Mouse (Mus musculus): ENCODE measurements around the gene Map6. TPM values are rescaled to one million over a fixed set of nuclear protein-coding genes. Genes with fewer than 3 reads are reported as not detected.

The Map6 gene
- polyA plus RNA-seq, 1 experiment from 2014 or later, result 43.1 TPM

- Histone ChIP-seq H3K4me2 (no peak overlapping the region), H3K4me3 (ENCODE audit: low read depth, low read length) (no peak overlapping the region), H3K36me3 (ENCODE audit: control insufficient read depth, insufficient read depth, low read length) (no peaks in the 10 kb centered on the region), H3K9ac (ENCODE audit: low read length) (no peak overlapping the region), H3K4me1 (ENCODE audit: control insufficient read depth, insufficient read depth, low read length) (no peaks in the 10 kb centered on the region; the same call in 1 of the 2 replicates), H3K9me3 (ENCODE audit: control insufficient read depth, low read length) (no peaks in the 10 kb centered on the region), H3K27me3 (ENCODE audit: control insufficient read depth, insufficient read depth, low read length) (peaks cover 9% of the 10 kb centered on the region), H3K27ac (ENCODE audit: low read depth, low read length) (no peak overlapping the region)
- ATAC-seq (ENCODE audit: low FRiP score) (no peak), DNase-seq (ENCODE audit: low spot score, missing footprints) (no peak)
- WGBS, result 35% methylated on average over 9 of the region's 9 CpGs
Observed at GRCm38 (mm10) chr7:99250386-99250785, 16.9 kb upstream of the Map6 start.

GRCm38 (mm10) chr7:99255006-99255405, 12.2 kb upstream of the Map6 start:
- no peak overlapping the region for H3K9ac ChIP-seq (ENCODE audit: low read length)
- H3K27ac ChIP-seq (ENCODE audit: low read depth, low read length), result no peak overlapping the region
- H3K36me3 ChIP-seq (ENCODE audit: control insufficient read depth, insufficient read depth, low read length), result no peaks in the 10 kb centered on the region
- no peaks in the 10 kb centered on the region for H3K9me3 ChIP-seq (ENCODE audit: control insufficient read depth, low read length)
- DNase-seq (ENCODE audit: low spot score, missing footprints) (no peak), ATAC-seq (ENCODE audit: low FRiP score) (no peak)
- H3K27me3 ChIP-seq (ENCODE audit: control insufficient read depth, insufficient read depth, low read length), result no peaks in the 10 kb centered on the region
- H3K4me2 ChIP-seq, result no peak overlapping the region
- H3K4me3 ChIP-seq (ENCODE audit: low read depth, low read length), result no peak overlapping the region
- no peaks in the 10 kb centered on the region for H3K4me1 ChIP-seq (ENCODE audit: control insufficient read depth, insufficient read depth, low read length)
- 88% methylated on average over 7 of the region's 7 CpGs for WGBS

- DNase-seq (ENCODE audit: low spot score, missing footprints) (no peak), ATAC-seq (ENCODE audit: low FRiP score) (no peak)
- 48% methylated on average over 3 of the region's 3 CpGs for WGBS
- Histone ChIP-seq H3K9me3 (ENCODE audit: control insufficient read depth, low read length) (no peaks in the 10 kb centered on the region), H3K4me2 (no peak overlapping the region), H3K27me3 (ENCODE audit: control insufficient read depth, insufficient read depth, low read length) (peaks cover 6% of the 10 kb centered on the region; the same call in 1 of the 2 replicates), H3K36me3 (ENCODE audit: control insufficient read depth, insufficient read depth, low read length) (no peaks in the 10 kb centered on the region), H3K4me1 (ENCODE audit: control insufficient read depth, insufficient read depth, low read length) (peaks cover 4% of the 10 kb centered on the region; the same call in 1 of the 2 replicates), H3K27ac (ENCODE audit: low read depth, low read length) (no peak overlapping the region), H3K9ac (ENCODE audit: low read length) (no peak overlapping the region), H3K4me3 (ENCODE audit: low read depth, low read length) (no peak overlapping the region)
Observed at GRCm38 (mm10) chr7:99261900-99262299, 5.3 kb upstream of the Map6 start.

- Histone ChIP-seq H3K4me3 (ENCODE audit: low read depth, low read length) (no peak overlapping the region), H3K36me3 (ENCODE audit: control insufficient read depth, insufficient read depth, low read length) (no peaks in the 10 kb centered on the region), H3K27ac (ENCODE audit: low read depth, low read length) (no peak overlapping the region), H3K9ac (ENCODE audit: low read length) (no peak overlapping the region), H3K9me3 (ENCODE audit: control insufficient read depth, low read length) (no peaks in the 10 kb centered on the region), H3K4me1 (ENCODE audit: control insufficient read depth, insufficient read depth, low read length) (peaks cover 4% of the 10 kb centered on the region; the same call in 1 of the 2 replicates), H3K27me3 (ENCODE audit: control insufficient read depth, insufficient read depth, low read length) (peaks cover 6% of the 10 kb centered on the region; the same call in 1 of the 2 replicates), H3K4me2 (no peak overlapping the region)
- DNase-seq (ENCODE audit: low spot score, missing footprints), result no peak
- no peak for ATAC-seq (ENCODE audit: low FRiP score)
- WGBS, result 70% methylated on average over 4 of the region's 4 CpGs
Observed at GRCm38 (mm10) chr7:99263509-99263908, 3.7 kb upstream of the Map6 start.

- Histone ChIP-seq H3K27me3 (ENCODE audit: control insufficient read depth, insufficient read depth, low read length) (peaks cover 14% of the 10 kb centered on the region), H3K9ac (ENCODE audit: low read length) (no peak overlapping the region), H3K4me2 (no peak overlapping the region), H3K4me1 (ENCODE audit: control insufficient read depth, insufficient read depth, low read length) (peaks cover 12% of the 10 kb centered on the region), H3K4me3 (ENCODE audit: low read depth, low read length) (no peak overlapping the region), H3K9me3 (ENCODE audit: control insufficient read depth, low read length) (no peaks in the 10 kb centered on the region), H3K36me3 (ENCODE audit: control insufficient read depth, insufficient read depth, low read length) (no peaks in the 10 kb centered on the region), H3K27ac (ENCODE audit: low read depth, low read length) (no peak overlapping the region)
- DNase-seq (ENCODE audit: low spot score, missing footprints), result no peak
- no peak for ATAC-seq (ENCODE audit: low FRiP score)
Observed at GRCm38 (mm10) chr7:99264597-99264996, 2.6 kb upstream of the Map6 start.

GRCm38 (mm10) chr7:99267897-99268505, 754 bp downstream of the Map6 start:
- Histone ChIP-seq H3K4me3 (ENCODE audit: low read depth, low read length) (peak overlapping the region; percentile 78), H3K36me3 (ENCODE audit: control insufficient read depth, insufficient read depth, low read length) (no peaks in the 10 kb centered on the region), H3K27me3 (ENCODE audit: control insufficient read depth, insufficient read depth, low read length) (peaks cover 16% of the 10 kb centered on the region), H3K9me3 (ENCODE audit: control insufficient read depth, low read length) (no peaks in the 10 kb centered on the region), H3K27ac (ENCODE audit: low read depth, low read length) (peak overlapping the region; percentile 86), H3K4me2 (peak overlapping the region; percentile 98), H3K4me1 (ENCODE audit: control insufficient read depth, insufficient read depth, low read length) (peaks cover 23% of the 10 kb centered on the region), H3K9ac (ENCODE audit: low read length) (peak overlapping the region; percentile 47)
- WGBS, result under 1% methylated on average over 59 of the region's 59 CpGs
- DNase-seq (ENCODE audit: low spot score, missing footprints), result peak; percentile 99
- peak; percentile 96 for ATAC-seq (ENCODE audit: low FRiP score)

GRCm38 (mm10) chr7:99268506-99268900, 1.3 kb downstream of the Map6 start:
- DNase-seq (ENCODE audit: low spot score, missing footprints), result no peak
- Histone ChIP-seq H3K27ac (ENCODE audit: low read depth, low read length) (peak overlapping the region; percentile 25; the same call in 1 of the 2 replicates), H3K9me3 (ENCODE audit: control insufficient read depth, low read length) (no peaks in the 10 kb centered on the region), H3K27me3 (ENCODE audit: control insufficient read depth, insufficient read depth, low read length) (peaks cover 16% of the 10 kb centered on the region), H3K4me1 (ENCODE audit: control insufficient read depth, insufficient read depth, low read length) (peaks cover 25% of the 10 kb centered on the region), H3K36me3 (ENCODE audit: control insufficient read depth, insufficient read depth, low read length) (no peaks in the 10 kb centered on the region), H3K4me3 (ENCODE audit: low read depth, low read length) (peak overlapping the region; percentile 78), H3K4me2 (peak overlapping the region; percentile 98), H3K9ac (ENCODE audit: low read length) (peak overlapping the region; percentile 47)
- ATAC-seq (ENCODE audit: low FRiP score), result peak; percentile 23
- 1% methylated on average over 29 of the region's 29 CpGs for WGBS

- peak; percentile 91 for DNase-seq (ENCODE audit: low spot score, missing footprints)
- ATAC-seq (ENCODE audit: low FRiP score), result peak; percentile 10
- WGBS, result 5% methylated on average over 42 of the region's 42 CpGs
- H3K4me2 ChIP-seq, result peak overlapping the region; percentile 98
- peak overlapping the region; percentile 78 for H3K4me3 ChIP-seq (ENCODE audit: low read depth, low read length)
- peak overlapping the region; percentile 47 for H3K9ac ChIP-seq (ENCODE audit: low read length)
- H3K27me3 ChIP-seq (ENCODE audit: control insufficient read depth, insufficient read depth, low read length), result peaks cover 16% of the 10 kb centered on the region
- no peaks in the 10 kb centered on the region for H3K9me3 ChIP-seq (ENCODE audit: control insufficient read depth, low read length)
- H3K4me1 ChIP-seq (ENCODE audit: control insufficient read depth, insufficient read depth, low read length), result peaks cover 25% of the 10 kb centered on the region
- no peaks in the 10 kb centered on the region for H3K36me3 ChIP-seq (ENCODE audit: control insufficient read depth, insufficient read depth, low read length)
- no peak overlapping the region for H3K27ac ChIP-seq (ENCODE audit: low read depth, low read length)
Observed at GRCm38 (mm10) chr7:99268951-99269945, 2.0 kb downstream of the Map6 start.

- DNase-seq (ENCODE audit: low spot score, missing footprints) (no peak), ATAC-seq (ENCODE audit: low FRiP score) (no peak)
- H3K9me3 ChIP-seq (ENCODE audit: control insufficient read depth, low read length), result no peaks in the 10 kb centered on the region
- peak overlapping the region; percentile 78 for H3K4me3 ChIP-seq (ENCODE audit: low read depth, low read length)
- H3K27me3 ChIP-seq (ENCODE audit: control insufficient read depth, insufficient read depth, low read length), result peaks cover 12% of the 10 kb centered on the region
- H3K4me1 ChIP-seq (ENCODE audit: control insufficient read depth, insufficient read depth, low read length), result peaks cover 23% of the 10 kb centered on the region
- WGBS, result 75% methylated on average over 9 of the region's 9 CpGs
- peak overlapping the region; percentile 98 for H3K4me2 ChIP-seq
- no peak overlapping the region for H3K9ac ChIP-seq (ENCODE audit: low read length)
- H3K36me3 ChIP-seq (ENCODE audit: control insufficient read depth, insufficient read depth, low read length), result no peaks in the 10 kb centered on the region
- H3K27ac ChIP-seq (ENCODE audit: low read depth, low read length), result no peak overlapping the region
Observed at GRCm38 (mm10) chr7:99271630-99272029, 4.4 kb downstream of the Map6 start.

Measured in midbrain, embryonic 11.5 days (tissue).